Mouse (Mus musculus) liver, embryonic 11.5 days (tissue): ENCODE data around the gene Gstt1. TPM values are rescaled to one million over a fixed set of nuclear protein-coding genes. Genes with fewer than 3 reads are reported as not detected.

ENCODE experiments used
- ATAC-seq: fragments of 200-750 bp; cut with Nextera tagmentation; replicated peaks from 2 replicates; pipeline ENCODE4 v1.8.0; 2017; ENCODE audit warnings: moderate number of reproducible peaks, mild to moderate bottlenecking, moderate TSS enrichment, moderate library complexity; ENCODE audit not compliant: low FRiP score
- DNase-seq: peaks from one replicate; pipeline ENCODE4 v3.0.0-alpha.2; 2017; ENCODE audit warnings: low spot score
- H3K27ac ChIP-seq: fragments of 300-500 bp; sonication (generic); 2 replicates; pipeline ENCODE4 v1.5.1; 2014; ENCODE audit warnings: mild to moderate bottlenecking, low read depth, low read length, control low read depth
- H3K27me3 ChIP-seq: fragments of 300-500 bp; sonication (generic); replicated peaks from 2 replicates; pipeline ENCODE4 v1.6.1; 2014; ENCODE audit warnings: low read length, mixed read lengths; ENCODE audit not compliant: control insufficient read depth, insufficient read depth
- H3K36me3 ChIP-seq: fragments of 300-500 bp; sonication (generic); 2 replicates; pipeline ENCODE4 v1.6.1; 2014; ENCODE audit warnings: mild to moderate bottlenecking, low read length, moderate library complexity, mixed read lengths; ENCODE audit not compliant: control insufficient read depth, insufficient read depth
- H3K4me1 ChIP-seq: fragments of 300-500 bp; sonication (generic); replicated peaks from 2 replicates; pipeline ENCODE4 v1.6.1; 2014; ENCODE audit warnings: low read length, mixed read lengths; ENCODE audit not compliant: control insufficient read depth, insufficient read depth
- H3K4me2 ChIP-seq: fragments of 300-500 bp; sonication (generic); 2 replicates; pipeline ENCODE4 v1.6.1; 2014; ENCODE audit warnings: mild to moderate bottlenecking, control low read depth, moderate library complexity
- H3K4me3 ChIP-seq: fragments of 300-500 bp; sonication (generic); 2 replicates; pipeline ENCODE4 v1.5.1; 2014; ENCODE audit warnings: low read depth, low read length, control low read depth
- H3K9ac ChIP-seq: fragments of 300-500 bp; sonication (generic); 2 replicates; pipeline ENCODE4 v1.6.1; 2014; ENCODE audit warnings: low read depth, low read length, control low read depth
- H3K9me3 ChIP-seq: fragments of 300-500 bp; sonication (generic); 2 replicates; pipeline ENCODE4 v1.6.1; 2016; ENCODE audit warnings: low read length, inconsistent platforms, mixed read lengths; ENCODE audit not compliant: control insufficient read depth
- WGBS: fragments of 180-500 bp; shearing (Covaris S2); extraction: QIAGEN DNeasy Blood & Tissue Kit; methylation state at CpG from one replicate; pipeline ENCODE4 v1.1.7; 2014; 5-methylcytosine and 5-hydroxymethylcytosine counted together
- polyA plus RNA-seq: library from polyadenylated mRNA; unstranded; fragments of >200 nt; fragmentation: Nextera tagmentation; extraction: Ambion mirVana; gene quantifications from 2 replicates; pipeline ENCODE4 v1.2.1, GENCODE M21; 2014

Gstt1 gene
- polyA plus RNA-seq, 1 experiment from 2014 or later: 43.0 TPM

GRCm38 (mm10) chr10:75764519-75765473 is 33.6 kb downstream of the Gstt1 start:
- H3K36me3 ChIP-seq: peaks cover 10% of the 10 kb centered on the region; the same call in 1 of the 2 replicates
- DNase-seq (peak; percentile 83), ATAC-seq (peak; percentile 60)
- H3K4me3 ChIP-seq: peak overlapping the region; percentile 79
- peak overlapping the region; percentile 87 for H3K4me2 ChIP-seq
- H3K4me1 ChIP-seq: peaks cover 3% of the 10 kb centered on the region; the same call in 1 of the 2 replicates
- H3K9me3 ChIP-seq: no peaks in the 10 kb centered on the region
- peak overlapping the region; percentile 62 for H3K9ac ChIP-seq
- no peaks in the 10 kb centered on the region for H3K27me3 ChIP-seq
- H3K27ac ChIP-seq: peak overlapping the region; percentile 91
- 1% methylated on average over 27 of the region's 27 CpGs for WGBS

GRCm38 (mm10) chr10:75763682-75764518 is 34.5 kb downstream of the Gstt1 start, which contains the start of gene Cabin1:
Gene Cabin1, minus strand, starts transcription at chr10:75764341.
- Histone ChIP-seq H3K4me1 (peaks cover 3% of the 10 kb centered on the region; the same call in 1 of the 2 replicates), H3K27me3 (no peaks in the 10 kb centered on the region), H3K9me3 (no peaks in the 10 kb centered on the region), H3K4me3 (peak within 1 kb of the TSS; percentile 79), H3K27ac (peak within 1 kb of the TSS; percentile 91), H3K36me3 (peaks cover 14% of the 10 kb centered on the region; the same call in 1 of the 2 replicates), H3K4me2 (peak within 1 kb of the TSS; percentile 87), H3K9ac (peak within 1 kb of the TSS; percentile 62)
- DNase-seq (peak; percentile 97), ATAC-seq (peak; percentile 95)
- under 1% methylated on average over 60 of the region's 61 CpGs for WGBS

- ATAC-seq (peak; percentile 60), DNase-seq (no peak)
- Histone ChIP-seq H3K9ac (peak overlapping the region; percentile 43; the same call in 1 of the 2 replicates), H3K27ac (peak overlapping the region; percentile 85), H3K4me2 (peak overlapping the region; percentile 87), H3K9me3 (no peaks in the 10 kb centered on the region), H3K4me3 (peak overlapping the region; percentile 33), H3K4me1 (peaks cover 3% of the 10 kb centered on the region; the same call in 1 of the 2 replicates), H3K27me3 (no peaks in the 10 kb centered on the region), H3K36me3 (peaks cover 14% of the 10 kb centered on the region; the same call in 1 of the 2 replicates)
- 75% methylated on average over 3 of the region's 3 CpGs for WGBS
These were observed 36.0 kb downstream of the Gstt1 start for GRCm38 (mm10) chr10:75762413-75762812.

GRCm38 (mm10) chr10:75760311-75760710 is 38.1 kb downstream of the Gstt1 start:
- H3K9ac ChIP-seq: no peak overlapping the region
- H3K27ac ChIP-seq: no peak overlapping the region
- DNase-seq (no peak), ATAC-seq (no peak)
- peaks cover 14% of the 10 kb centered on the region; the same call in 1 of the 2 replicates for H3K36me3 ChIP-seq
- H3K4me1 ChIP-seq: peaks cover 3% of the 10 kb centered on the region; the same call in 1 of the 2 replicates
- H3K4me3 ChIP-seq: no peak overlapping the region
- no peaks in the 10 kb centered on the region for H3K27me3 ChIP-seq
- WGBS: 96% methylated on average over 3 of the region's 3 CpGs
- no peaks in the 10 kb centered on the region for H3K9me3 ChIP-seq
- H3K4me2 ChIP-seq: no peak overlapping the region

GRCm38 (mm10) chr10:75756719-75757118 is 41.7 kb downstream of the Gstt1 start:
- DNase-seq (no peak), ATAC-seq (no peak)
- peaks cover 34% of the 10 kb centered on the region for H3K36me3 ChIP-seq
- H3K9me3 ChIP-seq: no peaks in the 10 kb centered on the region
- no peaks in the 10 kb centered on the region for H3K27me3 ChIP-seq
- no peak overlapping the region for H3K27ac ChIP-seq
- no peak overlapping the region for H3K9ac ChIP-seq
- 87% methylated on average over 11 of the region's 11 CpGs for WGBS
- no peak overlapping the region for H3K4me3 ChIP-seq
- no peaks in the 10 kb centered on the region for H3K4me1 ChIP-seq
- no peak overlapping the region for H3K4me2 ChIP-seq

- H3K4me1 ChIP-seq: no peaks in the 10 kb centered on the region
- peaks cover 58% of the 10 kb centered on the region for H3K36me3 ChIP-seq
- H3K4me2 ChIP-seq: no peak overlapping the region
- peak; percentile 80 for ATAC-seq
- no peaks in the 10 kb centered on the region for H3K9me3 ChIP-seq
- no peak overlapping the region for H3K4me3 ChIP-seq
- H3K27me3 ChIP-seq: no peaks in the 10 kb centered on the region
- H3K9ac ChIP-seq: no peak overlapping the region
- no peak overlapping the region for H3K27ac ChIP-seq
- WGBS: 48% methylated on average over 3 of the region's 3 CpGs
- no peak for DNase-seq
These were observed 54.4 kb downstream of the Gstt1 start for GRCm38 (mm10) chr10:75744017-75744416.

- Histone ChIP-seq H3K27ac (no peak overlapping the region), H3K4me3 (no peak overlapping the region), H3K27me3 (no peaks in the 10 kb centered on the region), H3K9me3 (no peaks in the 10 kb centered on the region), H3K9ac (no peak overlapping the region), H3K4me2 (no peak overlapping the region), H3K4me1 (no peaks in the 10 kb centered on the region), H3K36me3 (peaks cover 61% of the 10 kb centered on the region)
- ATAC-seq: no peak
- WGBS: 94% methylated on average over 12 of the region's 12 CpGs
- DNase-seq: no peak
These were observed 55.0 kb downstream of the Gstt1 start for GRCm38 (mm10) chr10:75743369-75743768.

GRCm38 (mm10) chr10:75740866-75741265 is 57.5 kb downstream of the Gstt1 start:
- Histone ChIP-seq H3K27me3 (no peaks in the 10 kb centered on the region), H3K27ac (no peak overlapping the region), H3K4me2 (no peak overlapping the region), H3K4me1 (no peaks in the 10 kb centered on the region), H3K36me3 (peaks cover 53% of the 10 kb centered on the region), H3K9me3 (no peaks in the 10 kb centered on the region), H3K4me3 (no peak overlapping the region), H3K9ac (no peak overlapping the region)
- ATAC-seq: no peak
- WGBS: 94% methylated on average over 3 of the region's 3 CpGs
- no peak for DNase-seq
